Mouse (Mus musculus) liver, embryonic 14.5 days (tissue): ENCODE results near the gene Mup18. TPM values are rescaled to one million over a fixed set of nuclear protein-coding genes. Genes with fewer than 3 reads are reported as not detected.
"Not testable (repeated sequence)": the region's sequence is repeated elsewhere in the genome, so short reads cannot be mapped to it uniquely, and the experiment has no call there.

Experiments
- ATAC-seq: fragments of 200-750 bp; cut with Nextera tagmentation; 2 replicates; pipeline ENCODE4 v1.8.0; 2017; ENCODE audit warnings: moderate number of reproducible peaks, mild to moderate bottlenecking, moderate library complexity; ENCODE audit not compliant: insufficient read depth
- DNase-seq, 3 experiments: peaks; one replicate each; pipeline ENCODE4 v3.0.0-alpha.2; 2012 to 2013; ENCODE audit warnings: low read depth in 3 of 3, low spot score in 3 of 3
- H3K27ac ChIP-seq: fragments of 300-500 bp; sonication (generic); 2 replicates; pipeline ENCODE4 v1.5.1; 2014; ENCODE audit warnings: moderate library complexity, mild to moderate bottlenecking, control low read depth, inconsistent platforms
- H3K27me3 ChIP-seq: fragments of 300-500 bp; sonication (generic); 2 replicates; pipeline ENCODE4 v1.6.1; 2014; ENCODE audit warnings: mild to moderate bottlenecking, low read length, moderate library complexity; ENCODE audit not compliant: control insufficient read depth, insufficient read depth
- H3K36me3 ChIP-seq: fragments of 300-500 bp; sonication (generic); replicated peaks from 2 replicates; pipeline ENCODE4 v1.6.1; 2014; ENCODE audit warnings: low read depth; ENCODE audit not compliant: control insufficient read depth, insufficient read depth
- H3K4me1 ChIP-seq, 2 experiments: fragments of 200-500 bp in 1 of 2; fragments of 300-500 bp in 1 of 2; sonication (generic) in 1 of 2; replicated peaks; 2 replicates each; pipeline ENCODE4 v1.6.1; 2012 to 2014; ENCODE audit warnings: antibody characterized with exemption in 1 of 2, inconsistent platforms in 1 of 2, low read length in 1 of 2; ENCODE audit not compliant: control insufficient read depth in 2 of 2, insufficient read depth in 2 of 2
- H3K4me2 ChIP-seq: fragments of 300-500 bp; sonication (generic); 2 replicates; pipeline ENCODE4 v1.6.1; 2014; ENCODE audit warnings: low read depth, mild to moderate bottlenecking, control low read depth, moderate library complexity
- H3K4me3 ChIP-seq, 2 experiments: fragments of 200-500 bp in 1 of 2; fragments of 300-500 bp in 1 of 2; sonication (generic) in 1 of 2; 2 replicates each; pipeline ENCODE4 v1.5.1; 2012 to 2014; ENCODE audit warnings: low read depth in 2 of 2, low read length in 2 of 2, mild to moderate bottlenecking in 2 of 2, control low read depth in 1 of 2, inconsistent platforms in 1 of 2, moderate library complexity in 1 of 2; ENCODE audit not compliant: insufficient read depth in 1 of 2
- H3K9ac ChIP-seq: fragments of 300-500 bp; sonication (generic); replicated peaks from 2 replicates; pipeline ENCODE4 v1.6.1; 2014; ENCODE audit warnings: mild to moderate bottlenecking, control low read depth, moderate library complexity
- H3K9me3 ChIP-seq: fragments of 300-500 bp; sonication (generic); 2 replicates; pipeline ENCODE4 v1.6.1; 2016; ENCODE audit warnings: low read length, mixed read lengths; ENCODE audit not compliant: control insufficient read depth
- WGBS: fragments of 180-500 bp; shearing (Covaris S2); extraction: QIAGEN DNeasy Blood & Tissue Kit; methylation state at CpG from one replicate; pipeline ENCODE4 v1.1.7; 2014; ENCODE audit not compliant: insufficient replicate concordance; 5-methylcytosine and 5-hydroxymethylcytosine counted together
- polyA plus RNA-seq, 2 experiments: library from polyadenylated mRNA; depleted of rRNA in 1 of 2; stranded (reverse) in 1 of 2; unstranded in 1 of 2; fragments of >200 nt; fragmentation: Nextera tagmentation in 1 of 2; extraction: Ambion mirVana in 1 of 2; gene quantifications; 2 replicates each; pipeline versions ENCODE4 v1.2.1 to v1.2.3; 2012 to 2014

Gene Mup18
- polyA plus RNA-seq (2012; rRNA removed) (not detected in 2 replicates), polyA plus RNA-seq (2014; fragmentation: Nextera tagmentation; extraction: Ambion mirVana) (not detected in 2 replicates)

GRCm38 (mm10) chr4:61674036-61674435 is at the start of gene Mup18:
TSS of gene Mup18 (minus strand) at chr4:61674136.
- not testable (repeated sequence) for H3K36me3 ChIP-seq, ATAC-seq, H3K4me1 ChIP-seq, H3K4me2 ChIP-seq, H3K9me3 ChIP-seq, H3K9ac ChIP-seq, DNase-seq, H3K4me3 ChIP-seq, H3K27me3 ChIP-seq, H3K27ac ChIP-seq
- 34% methylated on average over 2 of the region's 2 CpGs for WGBS

DNA sequence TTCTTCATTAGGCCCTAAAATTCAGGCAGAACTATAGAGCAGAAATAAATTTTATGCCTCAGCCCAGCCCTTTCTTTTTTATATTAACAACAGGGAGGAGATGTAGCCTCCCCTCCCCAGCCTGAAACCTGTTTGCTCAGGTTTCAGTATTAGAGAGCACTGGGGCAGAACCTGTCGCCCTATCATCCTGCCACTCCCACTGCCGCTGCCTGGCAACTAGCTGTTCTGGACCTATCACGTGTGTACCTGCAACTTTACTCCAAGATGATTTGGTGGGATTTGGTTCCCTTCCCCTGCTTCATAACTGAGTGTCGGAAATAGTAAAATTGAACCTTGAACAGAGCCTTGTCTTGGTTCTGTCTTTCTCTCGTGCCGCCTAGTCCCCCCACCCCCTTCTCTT is 40.4 kb upstream of the Mup18 start:
- WGBS: 63% methylated on average over 4 of the region's 6 CpGs
- not testable (repeated sequence) for H3K9me3 ChIP-seq, H3K4me3 ChIP-seq, H3K4me2 ChIP-seq, DNase-seq, H3K9ac ChIP-seq, H3K36me3 ChIP-seq, H3K27ac ChIP-seq, H3K4me1 ChIP-seq, H3K27me3 ChIP-seq, ATAC-seq

Other genes with a start within 250 kb of the Mup18 start
- gene Mup15, start 234.4 kb downstream of the Mup18 start, polyA plus RNA-seq (2012; rRNA removed): not detected in 2 replicates
- gene Mup15, start 234.4 kb downstream of the Mup18 start, polyA plus RNA-seq (2014; fragmentation: Nextera tagmentation; extraction: Ambion mirVana): not detected in 2 replicates
- gene Mup16, start 154.6 kb downstream of the Mup18 start, polyA plus RNA-seq (2012; rRNA removed): not detected in 2 replicates
- not detected in 2 replicates for gene Mup16, start 154.6 kb downstream of the Mup18 start, polyA plus RNA-seq (2014; fragmentation: Nextera tagmentation; extraction: Ambion mirVana)
- not detected in 2 replicates for gene Mup17, start 78.3 kb downstream of the Mup18 start, polyA plus RNA-seq (2012; rRNA removed)
- not detected in 2 replicates for gene Mup17, start 78.3 kb downstream of the Mup18 start, polyA plus RNA-seq (2014; fragmentation: Nextera tagmentation; extraction: Ambion mirVana)
- not detected in 2 replicates for gene Mup19, start 108.1 kb upstream of the Mup18 start, polyA plus RNA-seq (2012; rRNA removed)
- not detected in 2 replicates for gene Mup19, start 108.1 kb upstream of the Mup18 start, polyA plus RNA-seq (2014; fragmentation: Nextera tagmentation; extraction: Ambion mirVana)
- gene Mup5, start 161.1 kb upstream of the Mup18 start, polyA plus RNA-seq (2012; rRNA removed): not detected in 2 replicates
- not detected in 2 replicates for gene Mup5, start 161.1 kb upstream of the Mup18 start, polyA plus RNA-seq (2014; fragmentation: Nextera tagmentation; extraction: Ambion mirVana)